Mouse (Mus musculus): Measurements from ENCODE around the gene Tor1b.

DNA sequence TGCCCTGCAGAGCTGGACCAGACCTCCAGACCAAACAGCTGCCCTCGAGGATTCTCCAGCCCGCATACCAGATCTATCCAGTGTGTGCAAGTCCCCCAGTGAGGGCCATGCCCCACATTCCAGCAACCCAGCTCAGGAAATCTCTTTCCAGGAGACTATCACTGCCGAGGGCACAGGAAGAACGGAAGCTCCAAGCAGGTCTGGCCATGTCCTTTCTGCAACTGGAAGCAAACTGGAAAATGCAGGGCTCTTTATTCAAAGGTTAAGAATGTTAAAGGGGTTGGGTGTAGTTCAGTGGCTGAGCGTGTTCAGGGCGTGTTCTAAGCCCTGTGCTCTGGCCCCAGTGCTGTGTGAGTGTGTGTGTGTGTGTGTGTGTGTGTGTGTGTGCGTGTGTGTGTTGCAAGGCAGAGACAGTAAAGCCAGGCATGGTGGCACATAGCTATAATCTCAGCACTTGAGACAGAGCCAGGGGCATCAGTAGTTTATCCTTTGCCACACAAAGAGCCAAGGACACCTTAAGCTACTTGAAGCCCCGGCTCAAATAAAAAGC lies 33.9 kb upstream of the Tor1b start:
- TF ChIP-seq POLR2A (IDR thresholded peaks at IDR 0.05; ENCODE audit: borderline replicate concordance, control insufficient read depth, low read depth, low read length) (no peak), CTCF (IDR thresholded peaks at IDR 0.05; ENCODE audit: control insufficient read depth, insufficient read depth, low read length) (no peak)

Data from bone marrow, adult 2 months (tissue).